Comparison of ENCODE assay signal across 8 mouse cellular contexts in genomic region chr15:78257326-78258050, GRCm38 (mm10). TPM values are rescaled to one million over a fixed set of nuclear protein-coding genes. Genes with fewer than 3 reads are reported as not detected.
DNase-seq lines count a peak whose midpoint lies in the region; ATAC-seq and TF ChIP-seq lines count a peak whose summit lies in the region.

No protein-coding gene starts in this region.

- in situ Hi-C loops in CH12.LX (cut with MboI; ENCODE audit: low pct_ligation_motif_present, low pct_unique_long_range_greater_than_20kb, low sequenced_read_pairs), result loop anchor here (5.0 kb wide), 1 partner anchor 75 kb away; no protein-coding TSS in a partner anchor

- H3K79me2 ChIP-seq in CH12.LX (replicated peaks; ENCODE audit: control insufficient read depth, extremely low read depth, insufficient read depth, poor library complexity, severe bottlenecking), result no peaks in the 10 kb centered on the region

- ATAC-seq in inflammation-experienced regulatory T-cells, adult 6 months, result no peak

- H3K4me3 ChIP-seq in CH12.LX (replicated peaks in 1 of 3; ENCODE audit: low read depth in 2 of 3, low read length in 2 of 3, poor library complexity in 1 of 3), result no peak overlapping the region
- H3K4me3 ChIP-seq in heart, embryonic 10.5 days, result no peak overlapping the region

- no peak overlapping the region for H3K4me2 ChIP-seq in CH12.LX (ENCODE audit: insufficient read depth, low read depth, poor library complexity, severe bottlenecking)

- H3K4me1 ChIP-seq in CH12.LX (ENCODE audit: control insufficient read depth in 1 of 2, insufficient read depth in 2 of 2), result peaks cover 10 to 40% of the 10 kb centered on the region in 2 experiments
- peaks cover 12% of the 10 kb centered on the region; the same call in 1 of the 2 replicates for H3K4me1 ChIP-seq in heart, embryonic 10.5 days

- TF ChIP-seq EP300 in CH12.LX (IDR thresholded peaks at IDR 0.05; ENCODE audit: low read length), result peak; percentile 87

- peaks cover 84 to 89% of the 10 kb centered on the region in 2 experiments for H3K36me3 ChIP-seq in CH12.LX (replicated peaks in 1 of 2; ENCODE audit: control insufficient read depth in 1 of 2, insufficient read depth in 1 of 2, low read length in 1 of 2)
- no peaks in the 10 kb centered on the region for H3K36me3 ChIP-seq in heart, embryonic 10.5 days

- H3K27ac ChIP-seq in CH12.LX (ENCODE audit: insufficient read depth, low read depth), result peak overlapping the region; percentile 57
- peak overlapping the region; percentile 57; the same call in 1 of the 2 replicates for H3K27ac ChIP-seq in heart, embryonic 10.5 days

- peak; percentile 41; the same call in 1 of the 2 replicates for TF ChIP-seq POLR2A in CH12.LX (IDR thresholded peaks at IDR 0.05; ENCODE audit: low read depth, low read length)

- no peak overlapping the region for H3K9ac ChIP-seq in CH12.LX (ENCODE audit: insufficient read depth, low read depth)

- TF ChIP-seq RAD21 in CH12.LX (IDR thresholded peaks at IDR 0.05; ENCODE audit: low read depth, low read length), result peak; percentile 89

- TF ChIP-seq CTCF in CH12.LX (conservative IDR thresholded peaks at IDR 0.05 in 1 of 2, IDR thresholded peaks at IDR 0.05 in 1 of 2; ENCODE audit: low read depth in 2 of 2, low read length in 2 of 2), result peak; percentile 91 to 94

- dilution Hi-C loops in CH12.LX (cut with MboI; ENCODE audit: extremely low pct_ligation_motif_present, extremely low pct_unique_long_range_greater_than_20kb, low sequenced_read_pairs), result no loop called here

- 41% methylated on average over 7 of the region's 7 CpGs for WGBS in heart, embryonic 10.5 days

- DNase-seq in CH12.LX (ENCODE audit: extremely low read depth) (peak; percentile 72), R1 (ENCODE audit: low read depth, low spot score) (peak; percentile 66)
- peak; percentile 63 to 66 for DNase-seq in cerebellum, postnatal 36 days
- no peak for DNase-seq in heart, embryonic 10.5 days (ENCODE audit: low spot score)
- peak; percentile 54 for DNase-seq in layer of hippocampus, adult 9-10 months (ENCODE audit: low spot score)
- DNase-seq in lung, postnatal 10 days, result peak; percentile 68
- DNase-seq in right cerebral cortex, postnatal 10 days (ENCODE audit: low spot score in 2 of 2), result peak; percentile 64 to 79

- no peaks in the 10 kb centered on the region for H3K9me3 ChIP-seq in CH12.LX (replicated peaks; ENCODE audit: low read length)
- no peaks in the 10 kb centered on the region for H3K9me3 ChIP-seq in heart, embryonic 10.5 days

- no peaks in the 10 kb centered on the region for H3K27me3 ChIP-seq in CH12.LX (replicated peaks)
- H3K27me3 ChIP-seq in heart, embryonic 10.5 days (ENCODE audit: insufficient read depth, poor library complexity, severe bottlenecking), result peaks cover 26% of the 10 kb centered on the region

TF ChIP-seq in CH12.LX, 34 proteins besides CTCF, POLR2A, EP300 and RAD21:
- TF ChIP-seq BHLHE40 (IDR thresholded peaks at IDR 0.05; ENCODE audit: low read depth, low read length) (peak; percentile 33; the same call in 1 of the 2 replicates), MAZ (IDR thresholded peaks at IDR 0.05; ENCODE audit: low read depth, low read length) (peak; percentile 81; the same call in 1 of the 2 replicates), ELF1 (IDR thresholded peaks at IDR 0.05; ENCODE audit: low read depth, low read length) (no peak), E2F4 (IDR thresholded peaks at IDR 0.05; ENCODE audit: insufficient replicate concordance, low read depth, low read length) (no peak), IRF4 (IDR thresholded peaks at IDR 0.05; ENCODE audit: low read depth, low read length) (peak; percentile 94), POLR2AphosphoS2 (IDR thresholded peaks at IDR 0.05; ENCODE audit: low read depth, low read length) (no peak), ZKSCAN1 (IDR thresholded peaks at IDR 0.05; ENCODE audit: borderline replicate concordance, low read depth, low read length) (no peak), MEF2A (IDR thresholded peaks at IDR 0.05; ENCODE audit: borderline replicate concordance, low read depth, low read length) (peak; percentile 58), ETS1 (conservative IDR thresholded peaks at IDR 0.05; ENCODE audit: low read depth, low read length) (no peak; the same call in 1 of the 2 replicates), TBP (conservative IDR thresholded peaks at IDR 0.05; ENCODE audit: low read depth, low read length) (0 out of 2 replicates have a peak, but pooled peaks have one; percentile 53), USF2 (conservative IDR thresholded peaks at IDR 0.05; ENCODE audit: low read depth, low read length) (no peak), ZMIZ1 (IDR thresholded peaks at IDR 0.05; ENCODE audit: low read depth, low read length) (no peak), JUN (IDR thresholded peaks at IDR 0.05; ENCODE audit: insufficient read depth, low read depth, low read length) (no peak), JUND (conservative IDR thresholded peaks at IDR 0.05; ENCODE audit: low read depth, low read length) (no peak), MYC (IDR thresholded peaks at IDR 0.05; ENCODE audit: low read depth, low read length) (peak; percentile 70; the same call in 1 of the 2 replicates), ZC3H11A (IDR thresholded peaks at IDR 0.05; ENCODE audit: low read depth, low read length) (no peak), HCFC1 (IDR thresholded peaks at IDR 0.05; ENCODE audit: low read depth, low read length) (no peak), PAX5 (IDR thresholded peaks at IDR 0.05; ENCODE audit: low read length) (no peak), KAT2A (IDR thresholded peaks at IDR 0.05; ENCODE audit: insufficient replicate concordance, low read length) (no peak), MAX (IDR thresholded peaks at IDR 0.05; ENCODE audit: low read length) (peak; percentile 30; the same call in 1 of the 2 replicates), GABPA (IDR thresholded peaks at IDR 0.05; ENCODE audit: insufficient replicate concordance, low read depth, low read length) (no peak), USF1 (IDR thresholded peaks at IDR 0.05; ENCODE audit: low read depth, low read length) (no peak), CHD2 (IDR thresholded peaks at IDR 0.05; ENCODE audit: low read length) (peak; percentile 64), NELFE (IDR thresholded peaks at IDR 0.05; ENCODE audit: low read depth, low read length) (peak; percentile 28; the same call in 1 of the 2 replicates), TCF12 (IDR thresholded peaks at IDR 0.05; ENCODE audit: low read depth, low read length) (no peak; the same call in none of the 2 replicates), MXI1 (IDR thresholded peaks at IDR 0.05; ENCODE audit: low read depth, low read length) (no peak), NRF1 (IDR thresholded peaks at IDR 0.05; ENCODE audit: low read depth, low read length) (no peak), SMC3 (IDR thresholded peaks at IDR 0.05; ENCODE audit: low read depth, low read length) (peak; percentile 87), ZNF384 (IDR thresholded peaks at IDR 0.05; ENCODE audit: low read depth, low read length) (no peak), MAFK (IDR thresholded peaks at IDR 0.05; ENCODE audit: insufficient replicate concordance, low read length) (no peak), SIN3A (IDR thresholded peaks at IDR 0.05; ENCODE audit: low read length) (peak; percentile 75), RCOR1 (conservative IDR thresholded peaks at IDR 0.05; ENCODE audit: low read depth, low read length) (peak; percentile 64; the same call in 1 of the 2 replicates), UBTF (IDR thresholded peaks at IDR 0.05; ENCODE audit: low read depth, low read length) (0 out of 2 replicates have a peak, but pooled peaks have one; percentile 52), CHD1 (IDR thresholded peaks at IDR 0.05; ENCODE audit: low read depth, low read length) (no peak)

RNA-seq across cellular contexts. Expression of gene Ncf4, which starts 12.9 kb away (rescaled TPM):
- total RNA-seq in CH12.LX (2012; rRNA removed), result 213 and 339 TPM in 2 replicates
- 177 and 188 TPM in 2 replicates for total RNA-seq in CH12.LX (2014; rRNA removed)
- polyA plus RNA-seq in CH12.LX (2012; ENCODE audit: insufficient read length, low read depth), result 118 and 145 TPM in 2 replicates
- polyA plus RNA-seq in heart, embryonic 10.5 days (2016; fragmentation: Nextera tagmentation; extraction: Ambion mirVana), result 7.5 and 12.3 TPM in 2 replicates
- polyA plus RNA-seq in inflammation-experienced regulatory T-cells, adult 6 months (2017; shearing (Covaris generic)), result 100 to 1,000 TPM; 145 to 184 (median 174) TPM

RNA-seq across cellular contexts. Expression of gene Csf2rb2, which starts 48.0 kb away (rescaled TPM):
- total RNA-seq in CH12.LX (2012; rRNA removed) (15.6 and 21.6 TPM in 2 replicates), CH12.LX (2014; rRNA removed) (9.9 and 14.8 TPM in 2 replicates)
- polyA plus RNA-seq in CH12.LX (2012; ENCODE audit: insufficient read length, low read depth), result 56.5 and 56.6 TPM in 2 replicates
- polyA plus RNA-seq in heart, embryonic 10.5 days (2016; fragmentation: Nextera tagmentation; extraction: Ambion mirVana), result 0.75 and 1.5 TPM in 2 replicates
- polyA plus RNA-seq in inflammation-experienced regulatory T-cells, adult 6 months (2017; shearing (Covaris generic)), result under 1 TPM in 1 of 3 experiments, not detected in 2; 0.54 TPM

RNA-seq across cellular contexts. Expression of gene Pvalb, which starts 51.3 kb away (rescaled TPM):
- 11.8 and 12.8 TPM in 2 replicates for total RNA-seq in CH12.LX (2012; rRNA removed)
- 10.0 and 11.4 TPM in 2 replicates for total RNA-seq in CH12.LX (2014; rRNA removed)
- polyA plus RNA-seq in CH12.LX (2012; ENCODE audit: insufficient read length, low read depth), result 16.4 and 21.0 TPM in 2 replicates
- polyA plus RNA-seq in heart, embryonic 10.5 days (2016; fragmentation: Nextera tagmentation; extraction: Ambion mirVana), result 0.30 and 1.3 TPM in 2 replicates
- polyA plus RNA-seq in inflammation-experienced regulatory T-cells, adult 6 months (2017; shearing (Covaris generic)), result not detected

Comparison
In these comparisons a context has a peak if more than half of its experiments do, and no peak if none do; other contexts are left out.
1. RNA of gene Csf2rb2, which starts 48.0 kb away (polyA plus RNA-seq): 56.5 to 56.6 TPM in CH12.LX; 0.75 to 1.5 TPM in heart, embryonic 10.5 days and 0.54 TPM in inflammation-experienced regulatory T-cells, adult 6 months; every median in the first group is over 10 times any median in the second.